Mouse (Mus musculus) liver, postnatal 0 days (tissue): ENCODE results near the gene Pop5. TPM values are rescaled to one million over a fixed set of nuclear protein-coding genes. Genes with fewer than 3 reads are reported as not detected.

ENCODE experiments used
- ATAC-seq: fragments of 200-750 bp; cut with Nextera tagmentation; 2 replicates; pipeline ENCODE4 v1.8.0; 2017; ENCODE audit warnings: mild to moderate bottlenecking, moderate library complexity
- DNase-seq: peaks from one replicate; pipeline ENCODE4 v3.0.0-alpha.2; 2016
- H3K27ac ChIP-seq: fragments of 300-500 bp; sonication (generic); 2 replicates; pipeline ENCODE4 v1.5.1; 2014; ENCODE audit warnings: antibody characterized with exemption, moderate library complexity, mild to moderate bottlenecking, low read depth
- H3K27me3 ChIP-seq: fragments of 300-500 bp; sonication (generic); 2 replicates; pipeline ENCODE4 v1.6.1; 2014; ENCODE audit warnings: low read length, control low read depth, mixed read lengths; ENCODE audit not compliant: insufficient read depth
- H3K36me3 ChIP-seq: fragments of 300-500 bp; sonication (generic); replicated peaks from 2 replicates; pipeline ENCODE4 v1.6.1; 2014; ENCODE audit warnings: mild to moderate bottlenecking, control low read depth, low read length, moderate library complexity, mixed read lengths; ENCODE audit not compliant: insufficient read depth
- H3K4me1 ChIP-seq: fragments of 300-500 bp; sonication (generic); 2 replicates; pipeline ENCODE4 v1.6.1; 2014; ENCODE audit warnings: antibody characterized with exemption, mild to moderate bottlenecking, control low read depth; ENCODE audit not compliant: insufficient read depth
- H3K4me2 ChIP-seq: fragments of 300-500 bp; sonication (generic); 2 replicates; pipeline ENCODE4 v1.6.1; 2014; ENCODE audit warnings: low read depth, mild to moderate bottlenecking, low read length, moderate library complexity, mixed read lengths
- H3K4me3 ChIP-seq: fragments of 300-500 bp; sonication (generic); 2 replicates; pipeline ENCODE4 v1.5.1; 2014; ENCODE audit warnings: low read depth, low read length
- H3K9ac ChIP-seq: fragments of 300-500 bp; sonication (generic); replicated peaks from 2 replicates; pipeline ENCODE4 v1.6.1; 2014; ENCODE audit warnings: mild to moderate bottlenecking, moderate library complexity
- H3K9me3 ChIP-seq: fragments of 300-500 bp; sonication (generic); 2 replicates; pipeline ENCODE4 v1.6.1; 2016; ENCODE audit warnings: mild to moderate bottlenecking, control low read depth, low read length, mixed read lengths
- CTCF ChIP-seq: sonication (generic); IDR thresholded peaks from 2 replicates; pipeline ENCODE4 v1.5.1; 2016; ENCODE audit warnings: antibody characterized with exemption, low read depth
- EP300 ChIP-seq: IDR thresholded peaks from 2 replicates; pipeline ENCODE4 v1.6.1; 2016; ENCODE audit warnings: antibody characterized with exemption, low read depth, mild to moderate bottlenecking
- WGBS: fragments of 180-500 bp; shearing (Covaris S2); extraction: QIAGEN DNeasy Blood & Tissue Kit; methylation state at CpG from one replicate; pipeline ENCODE4 v1.1.7; 2014; ENCODE audit not compliant: insufficient replicate concordance; 5-methylcytosine and 5-hydroxymethylcytosine counted together
- polyA plus RNA-seq: library from polyadenylated mRNA; unstranded; fragments of >200 nt; fragmentation: Nextera tagmentation; extraction: Ambion mirVana; gene quantifications from 2 replicates; pipeline ENCODE4 v1.2.1, GENCODE M21; 2015

Gene Pop5
- polyA plus RNA-seq, 1 experiment from 2014 or later: 58.7 TPM

DNA sequence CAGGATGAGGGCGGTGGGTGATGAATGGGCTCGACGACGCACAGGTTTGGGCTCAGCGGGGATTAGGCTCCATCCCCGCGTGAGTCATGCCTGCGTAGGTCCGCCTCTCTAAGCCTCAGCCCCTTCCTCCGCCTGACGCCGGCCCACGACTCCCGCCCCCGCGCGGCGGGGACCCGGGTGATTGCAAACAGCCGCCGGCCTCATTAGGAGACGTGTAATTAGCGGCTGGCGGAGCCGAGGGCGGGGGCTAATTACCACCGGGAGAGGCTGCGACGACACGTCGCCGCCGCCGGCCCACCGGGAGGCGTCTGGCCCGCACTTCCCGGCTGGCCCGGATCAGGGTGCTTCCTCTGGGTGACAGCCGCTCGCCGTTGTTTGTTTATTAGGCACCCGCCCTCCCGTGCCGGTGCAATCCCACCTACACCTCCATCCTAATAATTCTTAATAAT, 289 bp upstream of the Pop5 start:
- Histone ChIP-seq H3K36me3 (peaks cover 8% of the 10 kb centered on the region), H3K4me1 (peaks cover 14% of the 10 kb centered on the region; the same call in 1 of the 2 replicates), H3K9ac (peak overlapping the region; percentile 50), H3K4me2 (peak overlapping the region; percentile 97), H3K9me3 (no peaks in the 10 kb centered on the region), H3K4me3 (peak overlapping the region; percentile 50), H3K27me3 (peaks cover 25% of the 10 kb centered on the region), H3K27ac (no peak overlapping the region)
- WGBS: 2% methylated on average over 44 of the region's 45 CpGs
- DNase-seq (peak; percentile 36), ATAC-seq (peak; percentile 7; the same call in 1 of the 2 replicates)
- TF ChIP-seq EP300 (no peak), CTCF (no peak)

GRCm38 (mm10) chr5:115237803-115238728, 2.4 kb downstream of the Pop5 start:
- Histone ChIP-seq H3K4me2 (peak overlapping the region; percentile 88), H3K4me1 (peaks cover 14% of the 10 kb centered on the region; the same call in 1 of the 2 replicates), H3K27ac (peak overlapping the region; percentile 41), H3K36me3 (peaks cover 36% of the 10 kb centered on the region), H3K27me3 (peaks cover 20% of the 10 kb centered on the region), H3K4me3 (peak overlapping the region; percentile 81), H3K9ac (peak overlapping the region; percentile 78), H3K9me3 (no peaks in the 10 kb centered on the region)
- ATAC-seq: peak; percentile 87
- whole genome bisulfite sequencing: under 1% methylated on average over 88 of the region's 88 CpGs
- TF ChIP-seq EP300 (no peak), CTCF (no peak)
- DNase-seq: peak; percentile 93

- Histone ChIP-seq H3K27ac (0 out of 2 replicates have a peak overlapping the region, but pooled peaks have one; percentile 3), H3K9me3 (no peaks in the 10 kb centered on the region), H3K9ac (peak overlapping the region; percentile 78), H3K27me3 (peaks cover 15% of the 10 kb centered on the region), H3K4me1 (peaks cover 14% of the 10 kb centered on the region; the same call in 1 of the 2 replicates), H3K36me3 (peaks cover 43% of the 10 kb centered on the region), H3K4me3 (peak overlapping the region; percentile 81), H3K4me2 (peak overlapping the region; percentile 88)
- TF ChIP-seq CTCF: no peak
- DNase-seq (no peak), ATAC-seq (no peak)
- 12% methylated on average over 11 of the region's 11 CpGs for WGBS
These were observed 3.1 kb downstream of the Pop5 start for GRCm38 (mm10) chr5:115238729-115239195.

DNA sequence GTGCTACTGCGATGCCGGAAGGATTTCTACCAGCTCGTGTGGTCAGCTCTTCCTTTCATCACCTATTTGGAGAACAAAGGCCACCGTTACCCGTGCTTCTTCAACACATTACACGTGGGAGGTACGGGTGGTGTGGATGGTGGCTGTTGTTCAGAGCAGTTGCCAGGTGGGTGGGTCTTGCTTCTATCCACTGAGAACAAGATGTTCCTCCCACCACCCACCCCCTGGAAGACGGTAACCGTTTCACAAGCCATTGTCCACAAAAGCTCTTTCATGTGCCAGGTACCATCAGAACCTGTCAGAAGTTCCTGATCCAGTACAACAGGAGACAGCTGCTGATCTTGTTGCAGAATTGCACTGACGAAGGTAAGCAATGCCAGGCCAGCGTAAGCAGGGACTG, 4.6 kb downstream of the Pop5 start:
- TF ChIP-seq CTCF: no peak
- no peak for TF ChIP-seq EP300
- peaks cover 57% of the 10 kb centered on the region for H3K36me3 ChIP-seq
- H3K9me3 ChIP-seq: no peaks in the 10 kb centered on the region
- peaks cover 12% of the 10 kb centered on the region; the same call in 1 of the 2 replicates for H3K4me1 ChIP-seq
- peaks cover 6% of the 10 kb centered on the region for H3K27me3 ChIP-seq
- no peak overlapping the region for H3K27ac ChIP-seq
- ATAC-seq (no peak), DNase-seq (no peak)
- H3K9ac ChIP-seq: no peak overlapping the region
- no peak overlapping the region for H3K4me2 ChIP-seq
- no peak overlapping the region for H3K4me3 ChIP-seq
- 82% methylated on average over 11 of the region's 11 CpGs for WGBS

DNA sequence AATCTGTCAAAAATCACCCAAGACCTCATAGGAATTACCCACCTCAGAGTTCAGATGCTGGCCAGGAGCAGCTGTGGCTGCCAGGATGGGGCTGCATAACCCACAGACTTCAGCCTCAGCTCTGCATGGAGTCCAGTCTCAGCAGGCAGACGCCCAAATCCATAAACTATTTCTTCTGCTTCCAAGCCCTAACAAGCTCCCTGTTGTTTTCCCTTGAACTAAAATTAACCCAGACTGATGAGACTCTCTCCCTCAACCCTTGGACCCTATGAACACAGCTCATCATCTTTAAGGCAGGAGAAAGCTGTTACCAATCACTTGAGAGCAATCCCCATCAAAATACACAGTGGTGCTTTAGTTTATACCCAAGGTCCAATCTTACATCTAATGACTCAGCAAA, 19.8 kb downstream of the Pop5 start:
- no peak for TF ChIP-seq CTCF
- no peak for TF ChIP-seq EP300
- Histone ChIP-seq H3K27me3 (no peaks in the 10 kb centered on the region), H3K4me3 (no peak overlapping the region), H3K9ac (no peak overlapping the region), H3K36me3 (peaks cover 67% of the 10 kb centered on the region), H3K27ac (no peak overlapping the region), H3K4me2 (no peak overlapping the region), H3K9me3 (no peaks in the 10 kb centered on the region), H3K4me1 (no peaks in the 10 kb centered on the region)
- DNase-seq (no peak), ATAC-seq (no peak)
- WGBS: 88% methylated on average over 1 of the region's 1 CpGs

DNA sequence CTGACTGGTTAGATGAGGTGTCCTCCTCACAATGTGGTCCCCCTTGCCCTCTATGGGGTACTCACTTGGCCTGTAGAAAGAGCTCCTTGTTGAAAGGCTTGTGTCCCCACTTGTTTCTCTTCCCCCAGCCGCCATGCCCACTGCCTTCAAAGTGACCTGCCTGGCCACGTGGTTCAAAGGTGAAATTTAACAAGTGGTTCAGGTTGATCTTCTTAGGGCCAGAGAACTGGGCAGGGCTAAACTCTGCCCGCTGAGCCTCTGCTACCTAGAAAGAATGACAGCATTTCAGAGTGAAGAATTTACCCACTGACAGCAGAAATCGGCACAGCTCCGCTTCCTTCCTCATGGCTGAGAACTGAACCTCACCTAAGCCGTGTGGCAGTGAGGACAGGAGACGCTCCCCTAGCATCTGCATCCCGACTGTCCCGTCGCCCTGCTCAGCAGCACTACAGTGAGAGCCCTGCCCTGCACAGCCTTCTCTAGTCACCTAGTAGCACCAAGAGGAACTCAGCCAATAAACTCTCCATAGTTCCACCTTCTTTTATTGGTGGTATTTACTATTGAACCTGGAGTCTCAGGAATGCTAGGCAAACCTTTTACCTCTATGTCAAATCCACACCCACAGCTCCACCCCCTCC, 21.4 kb downstream of the Pop5 start:
- ATAC-seq (no peak), DNase-seq (no peak)
- no peak overlapping the region for H3K4me2 ChIP-seq
- no peaks in the 10 kb centered on the region for H3K27me3 ChIP-seq
- no peak overlapping the region for H3K4me3 ChIP-seq
- H3K27ac ChIP-seq: no peak overlapping the region
- 90% methylated on average over 10 of the region's 10 CpGs for WGBS
- no peaks in the 10 kb centered on the region for H3K9me3 ChIP-seq
- H3K4me1 ChIP-seq: peaks cover 7% of the 10 kb centered on the region; the same call in 1 of the 2 replicates
- H3K36me3 ChIP-seq: peaks cover 60% of the 10 kb centered on the region
- H3K9ac ChIP-seq: no peak overlapping the region
- TF ChIP-seq EP300 (no peak), CTCF (no peak)
